In the genomic region with DNA sequence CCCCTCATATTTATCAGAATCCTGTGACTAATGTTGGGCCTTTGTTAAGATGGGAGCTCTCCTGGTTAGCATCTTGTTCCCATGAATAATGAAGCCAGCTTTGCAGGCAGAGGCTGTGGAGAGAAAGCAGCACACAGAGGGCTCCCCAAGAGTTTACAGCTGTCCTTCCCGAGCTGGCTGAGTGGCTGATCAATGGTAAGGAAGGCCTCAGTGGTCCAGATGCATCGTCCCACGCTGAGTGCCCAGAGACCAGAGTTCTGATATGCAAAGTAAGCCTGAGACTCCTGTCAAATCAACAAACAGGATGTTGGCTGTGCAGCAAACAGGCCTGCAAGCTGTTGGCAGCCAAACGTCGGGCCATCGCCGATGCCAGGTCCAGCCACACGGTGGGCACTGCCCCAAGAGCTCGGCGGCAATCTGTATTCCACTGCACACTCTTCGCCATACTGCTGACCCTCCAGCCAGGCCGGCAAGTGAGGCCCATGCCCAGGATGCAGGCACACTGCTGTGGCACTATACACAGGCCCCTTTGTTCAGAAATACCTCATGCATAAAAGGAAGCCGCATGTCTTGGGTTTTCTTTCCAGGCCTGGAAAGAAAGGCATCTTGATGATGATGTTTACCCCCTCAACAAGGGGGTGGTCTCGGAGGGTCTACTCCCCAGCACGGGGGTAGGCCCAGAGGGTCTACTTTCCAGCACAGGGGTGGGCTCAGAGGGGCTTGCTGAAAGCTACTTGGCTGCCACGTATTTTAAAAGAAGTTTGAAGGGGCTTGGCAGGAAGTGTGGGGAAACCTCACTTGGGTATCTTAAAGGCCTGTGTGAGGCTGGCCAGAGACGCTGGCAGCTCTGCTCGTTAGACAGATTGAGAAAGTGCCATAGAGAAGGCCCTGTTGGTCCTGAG, we compare ENCODE assay signal across 9 mouse cellular contexts.
A peak's percentile ranks its signal among the peaks of the same experiment; 100 is the strongest.
DNase-seq lines count a peak whose midpoint lies in the region; ATAC-seq lines count a peak whose summit lies in the region.
"Had no signal": no experiment of that assay in that cellular context is flagged by ENCODE, and none has a peak within 500 bp of the region (broad histone marks: within the 10 kb centered on the region; RNA-seq: fewer than 3 reads in every experiment).

No protein-coding gene starts in this region.

- H3K27ac ChIP-seq in hindbrain, embryonic 16.5 days (ENCODE audit: low read depth, low read length) = peak overlapping the region; percentile 49
- peak overlapping the region; percentile 53 for H3K27ac ChIP-seq in neural tube, embryonic 14.5 days (ENCODE audit: low read depth, low read length)
- H3K27ac ChIP-seq: liver, embryonic 15.5 days had no signal

- peak; percentile 98 for ATAC-seq in hindbrain, embryonic 16.5 days
- ATAC-seq in neural tube, embryonic 14.5 days (ENCODE audit: low read depth) = peak; percentile 97
- ATAC-seq in megakaryocyte-erythroid progenitor cell, adult 5-6 weeks (replicated peaks; ENCODE audit: low FRiP score, low TSS enrichment, poor library complexity, severe bottlenecking) = no peak

- no peak overlapping the region for H3K4me2 ChIP-seq in hindbrain, embryonic 16.5 days (ENCODE audit: low read length)
- no peak overlapping the region for H3K4me2 ChIP-seq in neural tube, embryonic 14.5 days (ENCODE audit: low read depth, low read length)
- H3K4me2 ChIP-seq: liver, embryonic 15.5 days had no signal

- intact Hi-C loops in left cerebral cortex, postnatal 4 days (cut with DNase I) = no loop called here
- intact Hi-C loops in left cerebral cortex, postnatal 36 days (cut with DNase I) = no loop called here

- H3K27me3 ChIP-seq in hindbrain, embryonic 16.5 days (replicated peaks; ENCODE audit: control insufficient read depth, insufficient read depth, low read length) = no peaks in the 10 kb centered on the region
- H3K27me3 ChIP-seq in neural tube, embryonic 14.5 days (ENCODE audit: control insufficient read depth, insufficient read depth, low read length) = no peaks in the 10 kb centered on the region
- H3K27me3 ChIP-seq: liver, embryonic 15.5 days had no signal

- H3K36me3 ChIP-seq in hindbrain, embryonic 16.5 days (ENCODE audit: control insufficient read depth, insufficient read depth, low read length) = no peaks in the 10 kb centered on the region
- H3K36me3 ChIP-seq in neural tube, embryonic 14.5 days (ENCODE audit: control insufficient read depth, insufficient read depth, low read length) = no peaks in the 10 kb centered on the region
- H3K36me3 ChIP-seq: liver, embryonic 15.5 days had no signal

- WGBS in hindbrain, embryonic 16.5 days = 26% methylated on average over 18 of the region's 18 CpGs
- 57% methylated on average over 18 of the region's 18 CpGs for WGBS in neural tube, embryonic 14.5 days

- peak; percentile 95 for DNase-seq in left cerebral cortex, postnatal 4 days
- DNase-seq in left cerebral cortex, postnatal 36 days (ENCODE audit: low spot score in 2 of 2) = no peak
- peak; percentile 57 to 92 for DNase-seq in cerebellum, postnatal 4 days (ENCODE audit: low spot score in 2 of 2)
- no peak for DNase-seq in kidney, adult 11 months
- no peak for DNase-seq in urinary bladder, postnatal 4 days (ENCODE audit: low spot score in 2 of 2)

- no peak overlapping the region; the same call in 1 of the 2 replicates for H3K9ac ChIP-seq in hindbrain, embryonic 16.5 days (ENCODE audit: low read depth, low read length)
- H3K9ac ChIP-seq in neural tube, embryonic 14.5 days (replicated peaks; ENCODE audit: low read depth, low read length) = no peak overlapping the region
- H3K9ac ChIP-seq: liver, embryonic 15.5 days had no signal

- no peak overlapping the region for H3K4me3 ChIP-seq in hindbrain, embryonic 16.5 days (ENCODE audit: low read length)
- H3K4me3 ChIP-seq in neural tube, embryonic 14.5 days (ENCODE audit: low read depth, low read length) = no peak overlapping the region
- H3K4me3 ChIP-seq: liver, embryonic 15.5 days had no signal

- H3K9me3 ChIP-seq in hindbrain, embryonic 16.5 days (ENCODE audit: control insufficient read depth, low read length) = peaks cover 8% of the 10 kb centered on the region
- no peaks in the 10 kb centered on the region for H3K9me3 ChIP-seq in neural tube, embryonic 14.5 days (ENCODE audit: control insufficient read depth, low read length)
- H3K9me3 ChIP-seq: liver, embryonic 15.5 days had no signal

- H3K4me1 ChIP-seq in hindbrain, embryonic 16.5 days (ENCODE audit: control insufficient read depth, insufficient read depth, low read depth, low read length) = no peaks in the 10 kb centered on the region
- no peaks in the 10 kb centered on the region for H3K4me1 ChIP-seq in neural tube, embryonic 14.5 days (ENCODE audit: control insufficient read depth, insufficient read depth, low read length)
- H3K4me1 ChIP-seq: liver, embryonic 15.5 days had no signal

Comparison
In these comparisons a context has a peak if more than half of its experiments do, and no peak if none do; other contexts are left out.
1. DNase-seq: peak in left cerebral cortex, postnatal 4 days (single experiment) and cerebellum, postnatal 4 days (2 of 2); none in left cerebral cortex, postnatal 36 days (0 of 2), kidney, adult 11 months (single experiment) and urinary bladder, postnatal 4 days (0 of 2).